Mouse (Mus musculus): ENCODE measurements at regions not wholly inside any gene's neighbourhood (a gene's known extent, or its start where the extent isn't known, plus 50 kb on each side); places are given as distances from the start of the nearest gene placed in this dataset.

GRCm38 (mm10) chr4:91143906-91144305, 256.7 kb downstream of the Elavl2 start:
- TF ChIP-seq TCF12 (IDR thresholded peaks at IDR 0.05; ENCODE audit: low read depth, low read length) (no peak), SMC3 (IDR thresholded peaks at IDR 0.05; ENCODE audit: low read depth, low read length) (no peak), JUND (conservative IDR thresholded peaks at IDR 0.05; ENCODE audit: low read depth, low read length) (no peak), POLR2A (IDR thresholded peaks at IDR 0.05; ENCODE audit: low read depth, low read length) (no peak), ZMIZ1 (IDR thresholded peaks at IDR 0.05; ENCODE audit: low read depth, low read length) (no peak), NELFE (IDR thresholded peaks at IDR 0.05; ENCODE audit: low read depth, low read length) (no peak), MEF2A (IDR thresholded peaks at IDR 0.05; ENCODE audit: borderline replicate concordance, low read depth, low read length) (no peak), ZKSCAN1 (IDR thresholded peaks at IDR 0.05; ENCODE audit: borderline replicate concordance, low read depth, low read length) (no peak), RAD21 (IDR thresholded peaks at IDR 0.05; ENCODE audit: low read depth, low read length) (no peak), CHD2 (IDR thresholded peaks at IDR 0.05; ENCODE audit: low read length) (no peak), PAX5 (IDR thresholded peaks at IDR 0.05; ENCODE audit: low read length) (no peak), ETS1 (conservative IDR thresholded peaks at IDR 0.05; ENCODE audit: low read depth, low read length) (no peak), UBTF (IDR thresholded peaks at IDR 0.05; ENCODE audit: low read depth, low read length) (no peak), CHD1 (IDR thresholded peaks at IDR 0.05; ENCODE audit: low read depth, low read length) (no peak), MYC (IDR thresholded peaks at IDR 0.05; ENCODE audit: low read depth, low read length) (no peak), ZC3H11A (IDR thresholded peaks at IDR 0.05; ENCODE audit: low read depth, low read length) (no peak)
- no peaks in the 10 kb centered on the region for H3K79me2 ChIP-seq (replicated peaks; ENCODE audit: control insufficient read depth, extremely low read depth, insufficient read depth, poor library complexity, severe bottlenecking)
- no peaks in the 10 kb centered on the region for H3K27me3 ChIP-seq (replicated peaks)
- no peak for DNase-seq (ENCODE audit: extremely low read depth)
- no peak overlapping the region for H3K9ac ChIP-seq (ENCODE audit: insufficient read depth, low read depth)
- no peaks in the 10 kb centered on the region for H3K36me3 ChIP-seq (replicated peaks in 1 of 2; ENCODE audit: control insufficient read depth in 1 of 2, insufficient read depth in 1 of 2, low read length in 1 of 2)
- H3K4me1 ChIP-seq (ENCODE audit: control insufficient read depth in 1 of 2, insufficient read depth in 2 of 2): no peaks in the 10 kb centered on the region
- H3K9me3 ChIP-seq (replicated peaks; ENCODE audit: low read length): peaks cover 59% of the 10 kb centered on the region
- in situ Hi-C loops (cut with MboI; ENCODE audit: low pct_ligation_motif_present, low pct_unique_long_range_greater_than_20kb, low sequenced_read_pairs): no loop called here
- dilution Hi-C loops (cut with MboI; ENCODE audit: extremely low pct_ligation_motif_present, extremely low pct_unique_long_range_greater_than_20kb, low sequenced_read_pairs): no loop called here
- H3K4me2 ChIP-seq (ENCODE audit: insufficient read depth, low read depth, poor library complexity, severe bottlenecking): no peak overlapping the region
- H3K27ac ChIP-seq (ENCODE audit: insufficient read depth, low read depth): no peak overlapping the region
- no peak overlapping the region for H3K4me3 ChIP-seq (replicated peaks in 1 of 3; ENCODE audit: low read depth in 2 of 3, low read length in 2 of 3, poor library complexity in 1 of 3)

DNA sequence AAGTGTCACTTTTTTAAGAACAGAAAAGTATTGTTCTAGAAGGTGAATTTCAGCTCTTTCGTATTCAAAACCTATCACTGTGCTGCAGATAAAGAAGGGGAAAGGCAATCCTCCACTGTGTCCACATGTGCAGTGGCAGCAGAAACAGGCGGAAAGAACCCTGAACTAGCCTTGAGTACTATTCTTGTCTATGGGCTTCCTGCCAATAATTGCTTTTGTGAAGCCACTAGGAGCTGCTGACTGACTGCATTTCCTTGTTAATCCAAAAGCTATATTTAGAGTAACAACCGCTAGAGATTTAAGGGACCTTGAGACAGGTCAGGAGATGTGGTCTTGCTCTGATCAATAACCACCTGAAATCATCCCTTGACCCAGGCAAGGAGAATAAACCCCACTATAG, 265.3 kb downstream of the Elavl2 start:
- Histone ChIP-seq H3K36me3 (replicated peaks in 1 of 2; ENCODE audit: control insufficient read depth in 1 of 2, insufficient read depth in 1 of 2, low read length in 1 of 2) (no peaks in the 10 kb centered on the region), H3K4me2 (ENCODE audit: insufficient read depth, low read depth, poor library complexity, severe bottlenecking) (no peak overlapping the region), H3K9ac (ENCODE audit: insufficient read depth, low read depth) (no peak overlapping the region), H3K27me3 (replicated peaks) (no peaks in the 10 kb centered on the region), H3K27ac (ENCODE audit: insufficient read depth, low read depth) (no peak overlapping the region), H3K4me1 (ENCODE audit: control insufficient read depth in 1 of 2, insufficient read depth in 2 of 2) (no peaks in the 10 kb centered on the region), H3K79me2 (replicated peaks; ENCODE audit: control insufficient read depth, extremely low read depth, insufficient read depth, poor library complexity, severe bottlenecking) (no peaks in the 10 kb centered on the region), H3K4me3 (replicated peaks in 1 of 3; ENCODE audit: low read depth in 2 of 3, low read length in 2 of 3, poor library complexity in 1 of 3) (no peak overlapping the region), H3K9me3 (replicated peaks; ENCODE audit: low read length) (peaks cover 56% of the 10 kb centered on the region)
- DNase-seq (ENCODE audit: extremely low read depth): no peak
- no peak for TF ChIP-seq JUN (IDR thresholded peaks at IDR 0.05; ENCODE audit: insufficient read depth, low read depth, low read length)
- no peak for TF ChIP-seq POLR2AphosphoS2 (IDR thresholded peaks at IDR 0.05; ENCODE audit: low read depth, low read length)
- TF ChIP-seq JUND (conservative IDR thresholded peaks at IDR 0.05; ENCODE audit: low read depth, low read length): no peak
- TF ChIP-seq BHLHE40 (IDR thresholded peaks at IDR 0.05; ENCODE audit: low read depth, low read length): no peak
- TF ChIP-seq NRF1 (IDR thresholded peaks at IDR 0.05; ENCODE audit: low read depth, low read length): no peak
- TF ChIP-seq USF2 (conservative IDR thresholded peaks at IDR 0.05; ENCODE audit: low read depth, low read length): no peak
- TF ChIP-seq ETS1 (conservative IDR thresholded peaks at IDR 0.05; ENCODE audit: low read depth, low read length): no peak
- TF ChIP-seq NELFE (IDR thresholded peaks at IDR 0.05; ENCODE audit: low read depth, low read length): no peak
- TF ChIP-seq ZNF384 (IDR thresholded peaks at IDR 0.05; ENCODE audit: low read depth, low read length): no peak
- no peak for TF ChIP-seq ZKSCAN1 (IDR thresholded peaks at IDR 0.05; ENCODE audit: borderline replicate concordance, low read depth, low read length)
- no peak for TF ChIP-seq TCF12 (IDR thresholded peaks at IDR 0.05; ENCODE audit: low read depth, low read length)
- TF ChIP-seq ZC3H11A (IDR thresholded peaks at IDR 0.05; ENCODE audit: low read depth, low read length): no peak
- TF ChIP-seq ELF1 (IDR thresholded peaks at IDR 0.05; ENCODE audit: low read depth, low read length): no peak
- TF ChIP-seq SIN3A (IDR thresholded peaks at IDR 0.05; ENCODE audit: low read length): no peak
- no peak for TF ChIP-seq IRF4 (IDR thresholded peaks at IDR 0.05; ENCODE audit: low read depth, low read length)
- no peak for TF ChIP-seq GABPA (IDR thresholded peaks at IDR 0.05; ENCODE audit: insufficient replicate concordance, low read depth, low read length)
- TF ChIP-seq POLR2A (IDR thresholded peaks at IDR 0.05; ENCODE audit: low read depth, low read length): no peak
- in situ Hi-C loops (cut with MboI; ENCODE audit: low pct_ligation_motif_present, low pct_unique_long_range_greater_than_20kb, low sequenced_read_pairs) (no loop called here), dilution Hi-C loops (cut with MboI; ENCODE audit: extremely low pct_ligation_motif_present, extremely low pct_unique_long_range_greater_than_20kb, low sequenced_read_pairs) (no loop called here)

All from CH12.LX (cell line).